Mouse (Mus musculus) mesoderm, embryonic 11.5 days (tissue): ENCODE measurements around the gene Brf1.

ENCODE experiments used
- DNase-seq: peaks from one replicate; pipeline ENCODE4 v3.0.0-alpha.2; 2012; ENCODE audit warnings: low read depth, low spot score

Brf1 gene

GRCm38 (mm10) chr12:113000294-113001132 is at the start of gene Brf1:
Brf1 (minus strand) TSS chr12:113000704.
- peak; percentile 98 for DNase-seq

- DNase-seq = no peak
These were observed 49.3 kb upstream of the Brf1 start for GRCm38 (mm10) chr12:113049836-113050235.

GRCm38 (mm10) chr12:113048103-113048502 is 47.6 kb upstream of the Brf1 start:
- no peak for DNase-seq

- no peak for DNase-seq
These were observed 46.4 kb upstream of the Brf1 start for GRCm38 (mm10) chr12:113046861-113047260.

GRCm38 (mm10) chr12:113044916-113045677 is 44.6 kb upstream of the Brf1 start:
- DNase-seq = no peak

- DNase-seq = no peak
These were observed 42.0 kb upstream of the Brf1 start for GRCm38 (mm10) chr12:113042543-113042942.

- DNase-seq = peak; percentile 23
These were observed 41.3 kb upstream of the Brf1 start for GRCm38 (mm10) chr12:113041481-113042439.

- DNase-seq = no peak
These were observed 37.9 kb upstream of the Brf1 start for GRCm38 (mm10) chr12:113038414-113038813.

- no peak for DNase-seq
These were observed 36.5 kb upstream of the Brf1 start for GRCm38 (mm10) chr12:113036996-113037395.

GRCm38 (mm10) chr12:113035093-113035492 is 34.6 kb upstream of the Brf1 start:
- no peak for DNase-seq

- no peak for DNase-seq
These were observed 32.1 kb upstream of the Brf1 start for GRCm38 (mm10) chr12:113032296-113033250.

GRCm38 (mm10) chr12:113031441-113031840 is 30.9 kb upstream of the Brf1 start:
- no peak for DNase-seq

- no peak for DNase-seq
These were observed 30.5 kb upstream of the Brf1 start for GRCm38 (mm10) chr12:113030993-113031392.

GRCm38 (mm10) chr12:113030046-113030445 is 29.5 kb upstream of the Brf1 start:
- no peak for DNase-seq

- peak; percentile 37 for DNase-seq
These were observed 28.4 kb upstream of the Brf1 start for GRCm38 (mm10) chr12:113028898-113029297.

GRCm38 (mm10) chr12:113028067-113028466 is 27.6 kb upstream of the Brf1 start:
- DNase-seq = peak; percentile 38

- DNase-seq = no peak
These were observed 27.0 kb upstream of the Brf1 start for GRCm38 (mm10) chr12:113027495-113027894.

- no peak for DNase-seq
These were observed 26.1 kb upstream of the Brf1 start for GRCm38 (mm10) chr12:113026557-113026956.

- no peak for DNase-seq
These were observed 22.6 kb upstream of the Brf1 start for GRCm38 (mm10) chr12:113023082-113023481.

- no peak for DNase-seq
These were observed 21.0 kb upstream of the Brf1 start for GRCm38 (mm10) chr12:113021488-113021887.
